Mouse (Mus musculus) hindbrain, embryonic 16.5 days (tissue): ENCODE measurements around the gene Cfap157. TPM values are rescaled to one million over a fixed set of nuclear protein-coding genes. Genes with fewer than 3 reads are reported as not detected.

Experiments used
- ATAC-seq: fragments of 200-750 bp; cut with Nextera tagmentation; 2 replicates; pipeline ENCODE4 v1.8.0; 2017; ENCODE audit warnings: moderate TSS enrichment, moderate library complexity
- H3K27ac ChIP-seq: fragments of 300-500 bp; sonication (generic); 2 replicates; pipeline ENCODE4 v1.5.1; 2014; ENCODE audit warnings: low read depth, mild to moderate bottlenecking, control low read depth, low read length, moderate library complexity
- H3K27me3 ChIP-seq: fragments of 300-500 bp; sonication (generic); replicated peaks from 2 replicates; pipeline ENCODE4 v1.6.1; 2014; ENCODE audit warnings: low read length; ENCODE audit not compliant: control insufficient read depth, insufficient read depth
- H3K36me3 ChIP-seq: fragments of 300-500 bp; sonication (generic); 2 replicates; pipeline ENCODE4 v1.6.1; 2014; ENCODE audit warnings: mild to moderate bottlenecking, low read length, moderate library complexity, mixed read lengths; ENCODE audit not compliant: control insufficient read depth, insufficient read depth
- H3K4me1 ChIP-seq: fragments of 300-500 bp; sonication (generic); 2 replicates; pipeline ENCODE4 v1.6.1; 2014; ENCODE audit warnings: low read depth, low read length; ENCODE audit not compliant: control insufficient read depth, insufficient read depth
- H3K4me2 ChIP-seq: fragments of 300-500 bp; sonication (generic); 2 replicates; pipeline ENCODE4 v1.6.1; 2014; ENCODE audit warnings: mild to moderate bottlenecking, low read length, control low read depth, moderate library complexity
- H3K4me3 ChIP-seq: fragments of 300-500 bp; sonication (generic); 2 replicates; pipeline ENCODE4 v1.5.1; 2014; ENCODE audit warnings: mild to moderate bottlenecking, low read length, control low read depth, moderate library complexity
- H3K9ac ChIP-seq: fragments of 300-500 bp; sonication (generic); 2 replicates; pipeline ENCODE4 v1.6.1; 2014; ENCODE audit warnings: low read depth, mild to moderate bottlenecking, control low read depth, low read length, moderate library complexity
- H3K9me3 ChIP-seq: fragments of 300-500 bp; sonication (generic); 2 replicates; pipeline ENCODE4 v1.6.1; 2014; ENCODE audit warnings: mild to moderate bottlenecking, low read length, moderate library complexity; ENCODE audit not compliant: control insufficient read depth
- WGBS: fragments of 180-500 bp; shearing (Covaris S2); extraction: QIAGEN DNeasy Blood & Tissue Kit; methylation state at CpG from one replicate; pipeline ENCODE4 v1.1.7; 2014; 5-methylcytosine and 5-hydroxymethylcytosine counted together
- polyA plus RNA-seq: library from polyadenylated mRNA; unstranded; fragments of >200 nt; fragmentation: Nextera tagmentation; extraction: Ambion mirVana; gene quantifications from 2 replicates; pipeline ENCODE4 v1.2.1, GENCODE M21; 2015

The Cfap157 gene
- polyA plus RNA-seq, 1 experiment from 2014 or later = 1.1 TPM

DNA sequence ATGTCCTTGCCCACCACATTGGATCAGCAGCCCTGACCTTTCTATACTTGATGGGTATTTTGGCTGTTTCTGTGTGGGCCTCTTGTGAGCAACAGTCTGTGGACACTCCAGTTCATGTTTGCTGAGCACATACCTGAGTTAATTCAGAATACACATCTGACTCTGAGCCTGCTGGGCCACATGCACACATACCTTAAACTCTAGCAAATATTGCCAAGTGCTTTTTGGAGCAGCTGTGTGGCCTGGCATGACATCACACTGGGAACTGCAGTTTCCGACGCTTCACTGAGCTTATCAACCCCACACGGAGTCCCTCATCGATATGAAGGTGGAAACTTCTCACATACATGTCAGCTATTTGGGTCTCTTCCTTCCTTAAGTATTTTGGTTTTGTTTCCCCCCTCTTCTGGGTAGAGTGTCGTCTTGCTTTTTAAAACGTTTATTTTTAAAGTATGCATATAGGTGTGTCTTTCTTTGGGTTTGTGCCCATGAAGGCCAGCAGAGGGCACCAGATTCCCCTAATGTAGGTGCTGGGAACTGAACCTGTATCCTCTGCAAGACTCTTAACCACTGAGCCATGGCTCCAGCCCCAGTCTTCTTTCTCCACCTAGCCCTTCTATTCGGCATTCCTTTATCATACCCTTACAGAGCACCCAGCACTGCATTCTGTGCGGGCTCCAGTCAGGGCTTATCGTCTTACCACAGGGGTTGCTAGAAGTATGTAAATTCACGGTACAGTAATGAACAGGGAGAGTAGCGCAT lies 37.0 kb upstream of the Cfap157 start:
- peaks cover 12% of the 10 kb centered on the region for H3K4me1 ChIP-seq
- H3K9me3 ChIP-seq = no peaks in the 10 kb centered on the region
- no peaks in the 10 kb centered on the region for H3K27me3 ChIP-seq
- H3K4me3 ChIP-seq = no peak overlapping the region
- no peak overlapping the region for H3K27ac ChIP-seq
- H3K9ac ChIP-seq = no peak overlapping the region
- ATAC-seq = no peak
- 69% methylated on average over 11 of the region's 11 CpGs for WGBS
- no peak overlapping the region for H3K4me2 ChIP-seq
- 0 out of 2 replicates have a peak, but pooled peaks cover 6% of the 10 kb centered on the region for H3K36me3 ChIP-seq

DNA sequence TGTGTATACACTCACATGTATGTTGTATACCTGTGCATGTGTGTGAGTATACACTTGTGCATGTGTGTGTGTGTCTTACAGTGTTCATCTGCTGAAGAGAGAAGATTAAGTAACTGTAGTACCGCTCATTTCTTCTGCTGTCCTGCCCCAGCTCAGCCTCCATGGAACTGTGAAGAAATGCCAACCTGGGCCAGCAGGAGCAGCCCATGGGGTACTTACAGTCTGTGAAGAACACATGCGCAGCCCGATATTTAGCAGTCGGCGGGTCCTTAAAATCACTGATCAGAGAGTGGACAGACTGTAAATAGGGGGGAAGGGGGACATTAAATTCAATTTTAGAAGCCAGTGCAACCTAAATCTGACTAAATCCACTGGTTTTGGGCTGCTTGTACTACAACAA lies 34.0 kb upstream of the Cfap157 start:
- ATAC-seq = no peak
- H3K36me3 ChIP-seq = peaks cover 20% of the 10 kb centered on the region; the same call in 1 of the 2 replicates
- no peaks in the 10 kb centered on the region for H3K27me3 ChIP-seq
- H3K4me3 ChIP-seq = no peak overlapping the region
- H3K27ac ChIP-seq = no peak overlapping the region
- WGBS = 90% methylated on average over 5 of the region's 5 CpGs
- H3K4me1 ChIP-seq = 0 out of 2 replicates have a peak, but pooled peaks cover 2% of the 10 kb centered on the region
- H3K4me2 ChIP-seq = no peak overlapping the region
- no peak overlapping the region for H3K9ac ChIP-seq
- H3K9me3 ChIP-seq = no peaks in the 10 kb centered on the region

DNA sequence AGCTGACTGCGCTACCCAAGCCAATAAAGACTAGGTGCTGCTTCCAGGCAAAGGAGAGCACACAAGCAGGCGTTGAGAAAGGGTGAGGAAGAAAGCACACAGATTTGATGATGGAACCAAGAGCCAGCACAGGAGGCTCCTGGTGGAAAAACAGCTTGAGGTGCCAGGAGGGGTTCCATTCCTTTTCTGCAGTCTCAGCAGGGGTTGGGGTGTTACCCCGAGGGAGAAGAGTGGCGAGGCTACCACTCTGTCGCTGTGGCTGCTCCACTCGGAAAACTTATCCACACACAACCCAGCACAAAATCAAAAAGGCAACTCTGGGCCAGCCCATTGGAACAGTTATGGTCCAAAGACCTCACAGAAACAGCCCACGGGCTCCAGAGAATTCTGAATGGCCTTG lies 33.4 kb upstream of the Cfap157 start:
- H3K36me3 ChIP-seq = peaks cover 26% of the 10 kb centered on the region; the same call in 1 of the 2 replicates
- 56% methylated on average over 7 of the region's 7 CpGs for WGBS
- H3K27ac ChIP-seq = peak overlapping the region; percentile 31; the same call in 1 of the 2 replicates

DNA sequence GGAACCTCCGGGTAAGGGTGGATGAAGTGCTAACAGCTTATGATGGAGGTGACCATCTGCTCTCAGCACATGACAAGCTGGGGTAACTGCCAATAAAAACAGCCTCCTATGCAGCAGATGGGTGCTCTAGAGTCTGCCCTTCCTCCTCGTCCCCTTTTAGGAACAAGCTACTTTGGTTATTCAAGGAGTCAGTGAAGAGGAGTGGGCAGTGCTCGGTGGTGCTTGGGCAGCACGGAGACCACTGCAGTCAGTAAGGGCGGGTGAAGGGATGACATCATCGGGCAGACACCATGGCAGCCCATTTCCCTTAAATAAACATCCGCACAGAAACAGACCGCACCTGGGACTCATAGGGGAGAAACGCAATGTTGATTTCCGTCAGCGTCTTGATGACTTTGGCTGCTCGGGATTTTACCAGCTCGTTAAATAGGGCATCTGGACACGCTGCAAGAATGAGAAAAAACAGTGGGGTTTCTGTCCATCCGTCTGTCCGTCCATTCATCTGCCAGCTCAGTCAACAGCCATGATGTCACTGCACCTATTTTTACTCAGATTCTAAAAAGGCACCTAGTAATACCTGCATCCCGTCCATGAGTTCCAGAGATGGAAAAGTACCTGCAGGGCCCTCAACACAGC lies 32.8 kb upstream of the Cfap157 start:
- Histone ChIP-seq H3K9me3 (no peaks in the 10 kb centered on the region), H3K9ac (no peak overlapping the region), H3K27ac (peak overlapping the region; percentile 31), H3K4me2 (no peak overlapping the region), H3K4me1 (no peaks in the 10 kb centered on the region), H3K27me3 (no peaks in the 10 kb centered on the region), H3K4me3 (no peak overlapping the region), H3K36me3 (peaks cover 30% of the 10 kb centered on the region)
- 59% methylated on average over 17 of the region's 17 CpGs for WGBS
- peak; percentile 76 for ATAC-seq

More for the DNA sequence above, 33.4 kb upstream of the Cfap157 start:
- H3K4me1 ChIP-seq = no peaks in the 10 kb centered on the region
- H3K9ac ChIP-seq = no peak overlapping the region
- no peaks in the 10 kb centered on the region for H3K9me3 ChIP-seq
- H3K27me3 ChIP-seq = no peaks in the 10 kb centered on the region
- ATAC-seq = no peak
- no peak overlapping the region for H3K4me2 ChIP-seq
- no peak overlapping the region for H3K4me3 ChIP-seq

DNA sequence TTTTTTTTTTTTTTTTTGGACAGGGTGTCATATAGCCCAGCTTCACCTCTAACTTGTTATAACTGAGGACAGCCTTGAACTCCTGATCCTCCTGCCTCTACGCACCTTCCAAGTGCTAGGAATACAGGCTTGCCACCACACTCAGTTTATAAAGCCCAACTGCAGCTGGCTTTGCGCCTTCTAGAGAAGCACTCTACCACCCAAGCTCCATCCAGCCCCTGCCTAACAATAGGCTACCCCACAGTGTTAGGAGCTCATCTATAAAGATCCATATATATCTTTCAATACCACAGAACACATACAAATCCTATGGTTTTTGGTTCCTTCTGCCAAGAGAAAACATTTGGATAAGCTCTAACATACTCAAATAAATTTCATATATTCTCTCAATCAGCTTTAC lies 32.3 kb upstream of the Cfap157 start:
- no peaks in the 10 kb centered on the region for H3K27me3 ChIP-seq
- no peak overlapping the region for H3K4me2 ChIP-seq
- peaks cover 35% of the 10 kb centered on the region for H3K36me3 ChIP-seq
- no peak for ATAC-seq
- H3K9me3 ChIP-seq = no peaks in the 10 kb centered on the region
- no peaks in the 10 kb centered on the region for H3K4me1 ChIP-seq
- no peak overlapping the region for H3K27ac ChIP-seq
- H3K4me3 ChIP-seq = no peak overlapping the region
- H3K9ac ChIP-seq = no peak overlapping the region
- 90% methylated on average over 2 of the region's 2 CpGs for WGBS

DNA sequence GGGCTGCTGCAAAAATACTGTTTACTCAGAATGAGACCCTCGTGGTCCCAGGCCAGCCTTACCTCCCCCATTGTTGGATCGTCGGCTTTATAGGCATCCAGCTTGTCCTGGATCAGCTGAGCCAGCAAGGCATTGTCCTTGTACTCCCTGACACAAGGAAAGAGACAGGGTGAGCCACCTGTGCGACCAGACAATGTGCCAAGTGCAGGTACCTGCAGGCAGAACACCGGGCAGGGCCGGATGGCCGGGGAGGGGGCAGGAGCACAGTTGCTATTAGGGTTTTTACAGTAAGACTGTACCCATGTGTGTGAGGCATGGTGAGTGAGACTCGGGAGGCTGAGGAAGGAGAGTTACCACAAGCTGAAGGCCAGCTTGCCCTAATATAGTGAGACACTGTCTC lies 27.7 kb upstream of the Cfap157 start:
- Histone ChIP-seq H3K4me1 (no peaks in the 10 kb centered on the region), H3K27me3 (no peaks in the 10 kb centered on the region), H3K9me3 (no peaks in the 10 kb centered on the region), H3K4me2 (no peak overlapping the region), H3K9ac (no peak overlapping the region), H3K36me3 (peaks cover 60% of the 10 kb centered on the region), H3K4me3 (no peak overlapping the region), H3K27ac (no peak overlapping the region)
- no peak for ATAC-seq
- WGBS = 81% methylated on average over 8 of the region's 8 CpGs

DNA sequence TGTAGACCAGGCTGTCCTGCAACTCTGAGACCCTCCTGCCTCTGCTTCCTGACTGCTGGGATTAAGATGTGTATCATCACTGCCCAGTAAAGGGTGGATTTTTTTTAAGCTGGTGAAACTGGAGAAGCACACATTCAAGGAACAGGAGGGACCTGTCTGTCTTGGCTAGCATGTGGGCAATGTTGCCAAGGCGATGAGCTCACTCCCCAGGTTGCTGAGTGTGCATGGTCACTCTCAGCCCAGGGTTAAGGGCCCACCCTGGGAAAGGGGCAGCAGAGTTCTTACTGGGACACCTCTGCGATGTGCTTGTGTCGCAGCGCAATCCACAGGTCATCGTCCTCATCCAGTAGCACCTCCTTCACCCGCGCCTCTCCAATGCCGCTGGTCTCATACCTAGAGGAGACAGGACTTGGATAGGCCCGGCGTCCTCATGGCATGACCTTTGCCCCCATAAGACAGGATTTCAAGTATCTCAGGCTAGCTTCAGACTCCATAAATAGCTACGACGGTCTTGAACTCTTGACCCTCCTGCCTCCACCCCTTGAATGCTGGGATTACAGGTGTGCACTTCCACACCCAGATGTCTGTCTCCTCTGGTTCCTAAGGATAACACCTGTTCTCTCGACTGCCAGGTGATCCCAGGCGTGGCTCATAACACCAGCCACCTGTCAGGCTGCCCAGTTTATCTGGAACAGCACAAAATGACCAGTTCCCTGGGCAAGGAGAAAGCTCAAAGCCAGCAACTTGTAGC lies 24.8 kb upstream of the Cfap157 start:
- Histone ChIP-seq H3K27me3 (no peaks in the 10 kb centered on the region), H3K36me3 (peaks cover 67% of the 10 kb centered on the region), H3K4me3 (no peak overlapping the region), H3K4me2 (no peak overlapping the region), H3K9me3 (no peaks in the 10 kb centered on the region), H3K27ac (no peak overlapping the region), H3K9ac (no peak overlapping the region), H3K4me1 (no peaks in the 10 kb centered on the region)
- WGBS = 94% methylated on average over 14 of the region's 14 CpGs
- no peak for ATAC-seq

DNA sequence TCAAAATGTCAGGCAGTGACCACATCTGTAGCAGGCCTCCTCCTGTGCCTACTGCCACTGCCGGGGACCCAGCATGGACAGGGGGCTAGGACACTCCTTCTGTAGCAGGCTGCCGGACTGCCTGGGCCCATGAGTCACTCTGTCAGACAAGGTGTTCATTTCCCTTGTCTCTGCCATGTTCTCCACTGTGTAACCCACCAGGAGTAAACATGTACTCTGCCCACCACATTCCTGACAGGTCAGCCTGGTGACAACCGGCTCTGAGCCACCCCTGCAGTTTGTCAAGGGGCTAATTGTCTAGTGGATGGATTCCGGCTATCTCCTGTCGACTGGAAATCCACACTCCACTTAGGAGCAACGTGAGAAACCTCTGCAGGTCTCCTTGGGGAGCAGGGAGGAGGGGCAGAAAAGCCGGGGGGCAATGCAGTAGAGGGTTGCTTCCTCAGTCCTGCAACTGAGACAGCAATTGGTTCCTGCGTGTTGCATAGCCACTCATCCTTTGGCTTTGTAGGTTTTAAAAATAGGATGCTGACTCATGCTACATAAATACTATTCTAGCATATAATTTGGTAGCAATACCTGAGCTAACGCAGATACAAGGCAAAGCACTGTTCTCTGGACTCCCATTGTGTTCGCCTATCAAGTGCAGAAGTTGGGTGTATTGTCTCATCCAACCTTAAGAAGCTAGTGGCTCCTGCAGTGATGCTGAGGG lies 14.2 kb upstream of the Cfap157 start:
- H3K27ac ChIP-seq = no peak overlapping the region
- no peak overlapping the region for H3K9ac ChIP-seq
- no peak overlapping the region for H3K4me3 ChIP-seq
- WGBS = 64% methylated on average over 10 of the region's 10 CpGs
- H3K9me3 ChIP-seq = no peaks in the 10 kb centered on the region
- H3K27me3 ChIP-seq = no peaks in the 10 kb centered on the region
- H3K4me2 ChIP-seq = no peak overlapping the region
- no peaks in the 10 kb centered on the region for H3K4me1 ChIP-seq
- H3K36me3 ChIP-seq = peaks cover 59% of the 10 kb centered on the region
- no peak for ATAC-seq
